Mouse (Mus musculus): ENCODE results near the gene Tmtc2. TPM values are rescaled to one million over a fixed set of nuclear protein-coding genes. Genes with fewer than 3 reads are reported as not detected.

Tmtc2 gene
- polyA plus RNA-seq, 1 experiment: 0.97 TPM

GRCm38 (mm10) chr10:105425052-105425451 lies 149.2 kb downstream of the Tmtc2 start:
- Histone ChIP-seq H3K4me2 (ENCODE audit: low read depth) (no peak overlapping the region), H3K36me3 (ENCODE audit: control insufficient read depth, insufficient read depth) (no peaks in the 10 kb centered on the region), H3K4me3 (no peak overlapping the region), H3K79me2 (ENCODE audit: control insufficient read depth, insufficient read depth) (no peaks in the 10 kb centered on the region), H3ac (ENCODE audit: control insufficient read depth, insufficient read length) (no peak overlapping the region), H3K27me3 (ENCODE audit: control insufficient read depth, insufficient read depth, insufficient read length) (no peaks in the 10 kb centered on the region)
- TF ChIP-seq POLR2AphosphoS2 (IDR thresholded peaks at IDR 0.05; ENCODE audit: insufficient read length, low read depth) (no peak), TCF3 (IDR thresholded peaks at IDR 0.05; ENCODE audit: insufficient read length, low read depth) (no peak), MYOG (IDR thresholded peaks at IDR 0.05; ENCODE audit: control insufficient read depth in 1 of 3, insufficient read depth in 1 of 3, insufficient read length in 2 of 3, low read depth in 2 of 3) (no peak), CEBPB (IDR thresholded peaks at IDR 0.05; ENCODE audit: insufficient read depth, poor library complexity, severe bottlenecking) (no peak), REST (IDR thresholded peaks at IDR 0.05; ENCODE audit: insufficient read depth, insufficient read length) (no peak), USF1 (IDR thresholded peaks at IDR 0.05; ENCODE audit: low read depth) (no peak), E2F4 (IDR thresholded peaks at IDR 0.05; ENCODE audit: insufficient read depth) (no peak)

GRCm38 (mm10) chr10:105423187-105423586 lies 151.1 kb downstream of the Tmtc2 start:
- H3K27me3 ChIP-seq (ENCODE audit: control insufficient read depth, insufficient read depth, insufficient read length): no peaks in the 10 kb centered on the region
- no peaks in the 10 kb centered on the region for H3K79me2 ChIP-seq (ENCODE audit: control insufficient read depth, insufficient read depth)
- no peaks in the 10 kb centered on the region for H3K36me3 ChIP-seq (ENCODE audit: control insufficient read depth, insufficient read depth)
- H3K4me3 ChIP-seq: no peak overlapping the region
- no peak overlapping the region for H3ac ChIP-seq (ENCODE audit: control insufficient read depth, insufficient read length)
- TF ChIP-seq POLR2A (IDR thresholded peaks at IDR 0.05; ENCODE audit: insufficient read length, low read depth): no peak
- no peak for TF ChIP-seq REST (IDR thresholded peaks at IDR 0.05; ENCODE audit: insufficient read depth, insufficient read length)
- TF ChIP-seq E2F4 (IDR thresholded peaks at IDR 0.05; ENCODE audit: insufficient read depth): no peak
- no peak for TF ChIP-seq TCF3 (IDR thresholded peaks at IDR 0.05; ENCODE audit: insufficient read length, low read depth)
- TF ChIP-seq POLR2AphosphoS2 (IDR thresholded peaks at IDR 0.05; ENCODE audit: insufficient read length, low read depth): no peak
- TF ChIP-seq CEBPB (IDR thresholded peaks at IDR 0.05; ENCODE audit: insufficient read depth, poor library complexity, severe bottlenecking): no peak
- no peak for TF ChIP-seq SRF (IDR thresholded peaks at IDR 0.05; ENCODE audit: control insufficient read depth, insufficient read length, low read depth)
- no peak for TF ChIP-seq TCF12 (IDR thresholded peaks at IDR 0.05; ENCODE audit: insufficient read depth, poor library complexity, severe bottlenecking)
- TF ChIP-seq MYOD1 (IDR thresholded peaks at IDR 0.05; ENCODE audit: control insufficient read depth in 1 of 3, insufficient read length in 2 of 3, low read depth in 2 of 3): no peak
- TF ChIP-seq MYOG (IDR thresholded peaks at IDR 0.05; ENCODE audit: control insufficient read depth in 1 of 3, insufficient read depth in 1 of 3, insufficient read length in 2 of 3, low read depth in 2 of 3): no peak
- no peak for TF ChIP-seq MAX (IDR thresholded peaks at IDR 0.05; ENCODE audit: low read depth)
- TF ChIP-seq USF1 (IDR thresholded peaks at IDR 0.05; ENCODE audit: low read depth): no peak
- no peak overlapping the region for H3K4me2 ChIP-seq (ENCODE audit: low read depth)

GRCm38 (mm10) chr10:105417845-105418383 lies 156.3 kb downstream of the Tmtc2 start:
- Histone ChIP-seq H3K4me2 (ENCODE audit: low read depth) (no peak overlapping the region), H3ac (ENCODE audit: control insufficient read depth, insufficient read length) (no peak overlapping the region), H3K27me3 (ENCODE audit: control insufficient read depth, insufficient read depth, insufficient read length) (no peaks in the 10 kb centered on the region), H3K36me3 (ENCODE audit: control insufficient read depth, insufficient read depth) (no peaks in the 10 kb centered on the region), H3K79me2 (ENCODE audit: control insufficient read depth, insufficient read depth) (no peaks in the 10 kb centered on the region), H3K4me3 (no peak overlapping the region)
- TF ChIP-seq SRF (IDR thresholded peaks at IDR 0.05; ENCODE audit: control insufficient read depth, insufficient read length, low read depth) (no peak), REST (IDR thresholded peaks at IDR 0.05; ENCODE audit: insufficient read depth, insufficient read length) (no peak)

- H3K4me2 ChIP-seq (ENCODE audit: low read depth): no peak overlapping the region
- no peak overlapping the region for H3ac ChIP-seq (ENCODE audit: control insufficient read depth, insufficient read length)
- no peak for TF ChIP-seq USF1 (IDR thresholded peaks at IDR 0.05; ENCODE audit: low read depth)
- no peak for TF ChIP-seq POLR2A (IDR thresholded peaks at IDR 0.05; ENCODE audit: insufficient read length, low read depth)
- no peak for TF ChIP-seq TCF12 (IDR thresholded peaks at IDR 0.05; ENCODE audit: insufficient read depth, poor library complexity, severe bottlenecking)
- no peak for TF ChIP-seq REST (IDR thresholded peaks at IDR 0.05; ENCODE audit: insufficient read depth, insufficient read length)
- TF ChIP-seq SRF (IDR thresholded peaks at IDR 0.05; ENCODE audit: control insufficient read depth, insufficient read length, low read depth): no peak
- no peak for TF ChIP-seq POLR2AphosphoS2 (IDR thresholded peaks at IDR 0.05; ENCODE audit: insufficient read length, low read depth)
- no peak for TF ChIP-seq TCF3 (IDR thresholded peaks at IDR 0.05; ENCODE audit: insufficient read length, low read depth)
- no peak for TF ChIP-seq E2F4 (IDR thresholded peaks at IDR 0.05; ENCODE audit: insufficient read depth)
- TF ChIP-seq CEBPB (IDR thresholded peaks at IDR 0.05; ENCODE audit: insufficient read depth, poor library complexity, severe bottlenecking): no peak
- TF ChIP-seq MYOD1 (IDR thresholded peaks at IDR 0.05; ENCODE audit: control insufficient read depth in 1 of 3, insufficient read length in 2 of 3, low read depth in 2 of 3): no peak
- TF ChIP-seq MYOG (IDR thresholded peaks at IDR 0.05; ENCODE audit: control insufficient read depth in 1 of 3, insufficient read depth in 1 of 3, insufficient read length in 2 of 3, low read depth in 2 of 3): no peak
- TF ChIP-seq MAX (IDR thresholded peaks at IDR 0.05; ENCODE audit: low read depth): no peak
- H3K4me3 ChIP-seq: no peak overlapping the region
- no peaks in the 10 kb centered on the region for H3K27me3 ChIP-seq (ENCODE audit: control insufficient read depth, insufficient read depth, insufficient read length)
- H3K36me3 ChIP-seq (ENCODE audit: control insufficient read depth, insufficient read depth): no peaks in the 10 kb centered on the region
- H3K79me2 ChIP-seq (ENCODE audit: control insufficient read depth, insufficient read depth): no peaks in the 10 kb centered on the region
Measured at GRCm38 (mm10) chr10:105416601-105417000, 157.7 kb downstream of the Tmtc2 start.

- H3K4me2 ChIP-seq (ENCODE audit: low read depth): no peak overlapping the region
- H3K36me3 ChIP-seq (ENCODE audit: control insufficient read depth, insufficient read depth): no peaks in the 10 kb centered on the region
- no peak for TF ChIP-seq USF1 (IDR thresholded peaks at IDR 0.05; ENCODE audit: low read depth)
- TF ChIP-seq MAX (IDR thresholded peaks at IDR 0.05; ENCODE audit: low read depth): no peak
- no peak for TF ChIP-seq POLR2AphosphoS2 (IDR thresholded peaks at IDR 0.05; ENCODE audit: insufficient read length, low read depth)
- TF ChIP-seq POLR2A (IDR thresholded peaks at IDR 0.05; ENCODE audit: insufficient read length, low read depth): no peak
- TF ChIP-seq CEBPB (IDR thresholded peaks at IDR 0.05; ENCODE audit: insufficient read depth, poor library complexity, severe bottlenecking): no peak
- no peak for TF ChIP-seq REST (IDR thresholded peaks at IDR 0.05; ENCODE audit: insufficient read depth, insufficient read length)
- TF ChIP-seq TCF3 (IDR thresholded peaks at IDR 0.05; ENCODE audit: insufficient read length, low read depth): no peak
- no peaks in the 10 kb centered on the region for H3K27me3 ChIP-seq (ENCODE audit: control insufficient read depth, insufficient read depth, insufficient read length)
- H3ac ChIP-seq (ENCODE audit: control insufficient read depth, insufficient read length): no peak overlapping the region
- H3K4me3 ChIP-seq: no peak overlapping the region
- no peaks in the 10 kb centered on the region for H3K79me2 ChIP-seq (ENCODE audit: control insufficient read depth, insufficient read depth)
Measured at GRCm38 (mm10) chr10:105405856-105406527, 168.3 kb downstream of the Tmtc2 start.
